Mouse (Mus musculus) heart, embryonic 16.5 days (tissue): ENCODE data around the gene Sdhc. TPM values are rescaled to one million over a fixed set of nuclear protein-coding genes. Genes with fewer than 3 reads are reported as not detected.

Source experiments
- ATAC-seq: fragments of 200-750 bp; cut with Nextera tagmentation; replicated peaks from 2 replicates; pipeline ENCODE4 v1.8.0; 2017; ENCODE audit warnings: moderate number of reproducible peaks; ENCODE audit not compliant: insufficient read depth, low FRiP score; ENCODE audit errors: extremely low read depth
- H3K27ac ChIP-seq: fragments of 300-500 bp; sonication (generic); 2 replicates; pipeline ENCODE4 v1.5.1; 2014; ENCODE audit warnings: mild to moderate bottlenecking, low read length, control low read depth, moderate library complexity
- H3K27me3 ChIP-seq: fragments of 300-500 bp; sonication (generic); 2 replicates; pipeline ENCODE4 v1.6.1; 2014; ENCODE audit warnings: low read length, mixed read lengths; ENCODE audit not compliant: control insufficient read depth, insufficient read depth
- H3K36me3 ChIP-seq: fragments of 300-500 bp; sonication (generic); 2 replicates; pipeline ENCODE4 v1.6.1; 2014; ENCODE audit not compliant: control insufficient read depth, insufficient read depth
- H3K4me1 ChIP-seq: fragments of 300-500 bp; sonication (generic); 2 replicates; pipeline ENCODE4 v1.6.1; 2014; ENCODE audit warnings: low read length, mixed read lengths; ENCODE audit not compliant: control insufficient read depth, insufficient read depth
- H3K4me2 ChIP-seq: fragments of 300-500 bp; sonication (generic); 2 replicates; pipeline ENCODE4 v1.6.1; 2014; ENCODE audit warnings: low read depth, mild to moderate bottlenecking, control low read depth, low read length
- H3K4me3 ChIP-seq: fragments of 300-500 bp; sonication (generic); 2 replicates; pipeline ENCODE4 v1.5.1; 2014; ENCODE audit warnings: mild to moderate bottlenecking, control low read depth, low read length
- H3K9ac ChIP-seq: fragments of 300-500 bp; sonication (generic); 2 replicates; pipeline ENCODE4 v1.6.1; 2014; ENCODE audit warnings: low read length, control low read depth
- H3K9me3 ChIP-seq: fragments of 300-500 bp; sonication (generic); replicated peaks from 2 replicates; pipeline ENCODE4 v1.6.1; 2016; ENCODE audit warnings: low read length; ENCODE audit not compliant: control insufficient read depth
- WGBS: fragments of 180-500 bp; shearing (Covaris S2); extraction: QIAGEN DNeasy Blood & Tissue Kit; methylation state at CpG from one replicate; pipeline ENCODE4 v1.1.7; 2014; 5-methylcytosine and 5-hydroxymethylcytosine counted together
- polyA plus RNA-seq: library from polyadenylated mRNA; unstranded; fragments of >200 nt; fragmentation: Nextera tagmentation; extraction: Ambion mirVana; gene quantifications from 2 replicates; pipeline ENCODE4 v1.2.1, GENCODE M21; 2015

Sdhc gene
- polyA plus RNA-seq, 1 experiment from 2014 or later = 622 TPM

GRCm38 (mm10) chr1:171122932-171123331 lies 27.5 kb downstream of the Sdhc start:
- H3K4me2 ChIP-seq = no peak overlapping the region
- no peak overlapping the region for H3K9ac ChIP-seq
- peaks cover 9% of the 10 kb centered on the region for H3K36me3 ChIP-seq
- 0 out of 2 replicates have a peak, but pooled peaks have one; percentile 51 for ATAC-seq
- H3K4me1 ChIP-seq = peaks cover 7% of the 10 kb centered on the region
- H3K27ac ChIP-seq = no peak overlapping the region
- H3K9me3 ChIP-seq = no peaks in the 10 kb centered on the region
- 31% methylated on average over 7 of the region's 7 CpGs for WGBS
- no peaks in the 10 kb centered on the region for H3K27me3 ChIP-seq
- no peak overlapping the region for H3K4me3 ChIP-seq

GRCm38 (mm10) chr1:171121839-171122238 lies 28.6 kb downstream of the Sdhc start:
- Histone ChIP-seq H3K9me3 (no peaks in the 10 kb centered on the region), H3K27ac (no peak overlapping the region), H3K4me3 (no peak overlapping the region), H3K9ac (no peak overlapping the region), H3K4me2 (no peak overlapping the region), H3K27me3 (no peaks in the 10 kb centered on the region), H3K36me3 (peaks cover 3% of the 10 kb centered on the region), H3K4me1 (peaks cover 7% of the 10 kb centered on the region)
- WGBS = 55% methylated on average over 5 of the region's 5 CpGs
- ATAC-seq = no peak

GRCm38 (mm10) chr1:171120893-171121292 lies 29.5 kb downstream of the Sdhc start:
- WGBS = 19% methylated on average over 3 of the region's 3 CpGs
- H3K27ac ChIP-seq = no peak overlapping the region
- ATAC-seq = no peak
- H3K4me2 ChIP-seq = no peak overlapping the region
- H3K9me3 ChIP-seq = no peaks in the 10 kb centered on the region
- no peaks in the 10 kb centered on the region for H3K36me3 ChIP-seq
- peaks cover 7% of the 10 kb centered on the region for H3K4me1 ChIP-seq
- H3K9ac ChIP-seq = no peak overlapping the region
- no peak overlapping the region for H3K4me3 ChIP-seq
- no peaks in the 10 kb centered on the region for H3K27me3 ChIP-seq

- no peak for ATAC-seq
- Histone ChIP-seq H3K4me1 (peaks cover 7% of the 10 kb centered on the region), H3K9me3 (no peaks in the 10 kb centered on the region), H3K27ac (no peak overlapping the region), H3K4me3 (no peak overlapping the region), H3K27me3 (no peaks in the 10 kb centered on the region), H3K4me2 (no peak overlapping the region), H3K9ac (no peak overlapping the region), H3K36me3 (no peaks in the 10 kb centered on the region)
- 88% methylated on average over 14 of the region's 14 CpGs for WGBS
Measured at GRCm38 (mm10) chr1:171119405-171119804, 31.0 kb downstream of the Sdhc start.

- H3K9me3 ChIP-seq = no peaks in the 10 kb centered on the region
- no peak overlapping the region for H3K27ac ChIP-seq
- no peak overlapping the region for H3K4me2 ChIP-seq
- no peak overlapping the region for H3K4me3 ChIP-seq
- H3K27me3 ChIP-seq = no peaks in the 10 kb centered on the region
- no peak for ATAC-seq
- no peaks in the 10 kb centered on the region for H3K36me3 ChIP-seq
- H3K4me1 ChIP-seq = peaks cover 7% of the 10 kb centered on the region
- whole genome bisulfite sequencing = 82% methylated on average over 5 of the region's 5 CpGs
- no peak overlapping the region for H3K9ac ChIP-seq
Measured at GRCm38 (mm10) chr1:171118996-171119395, 31.4 kb downstream of the Sdhc start.

GRCm38 (mm10) chr1:171118269-171118684 lies 32.1 kb downstream of the Sdhc start:
- H3K9ac ChIP-seq = no peak overlapping the region
- H3K36me3 ChIP-seq = no peaks in the 10 kb centered on the region
- no peaks in the 10 kb centered on the region for H3K9me3 ChIP-seq
- H3K4me2 ChIP-seq = no peak overlapping the region
- H3K4me3 ChIP-seq = no peak overlapping the region
- no peak overlapping the region for H3K27ac ChIP-seq
- no peaks in the 10 kb centered on the region for H3K27me3 ChIP-seq
- ATAC-seq = no peak
- 7% methylated on average over 4 of the region's 4 CpGs for WGBS
- peaks cover 10% of the 10 kb centered on the region for H3K4me1 ChIP-seq

GRCm38 (mm10) chr1:171116280-171116679 lies 34.1 kb downstream of the Sdhc start:
- ATAC-seq = no peak
- Histone ChIP-seq H3K27ac (no peak overlapping the region), H3K27me3 (no peaks in the 10 kb centered on the region), H3K4me3 (no peak overlapping the region), H3K9ac (no peak overlapping the region), H3K36me3 (no peaks in the 10 kb centered on the region), H3K9me3 (no peaks in the 10 kb centered on the region), H3K4me1 (peaks cover 13% of the 10 kb centered on the region), H3K4me2 (no peak overlapping the region)
- 44% methylated on average over 4 of the region's 4 CpGs for WGBS

- Histone ChIP-seq H3K9me3 (no peaks in the 10 kb centered on the region), H3K27ac (peak within 1 kb of the TSS; percentile 61), H3K4me2 (peak within 1 kb of the TSS; percentile 58), H3K4me3 (peak within 1 kb of the TSS; percentile 48), H3K36me3 (no peaks in the 10 kb centered on the region), H3K27me3 (no peaks in the 10 kb centered on the region), H3K4me1 (peaks cover 11% of the 10 kb centered on the region), H3K9ac (peak within 1 kb of the TSS; percentile 69)
- ATAC-seq = peak; percentile 24; the same call in 1 of the 2 replicates
- 1% methylated on average over 24 of the region's 24 CpGs for WGBS
Measured at GRCm38 (mm10) chr1:171113873-171114299, 36.5 kb downstream of the Sdhc start, which contains the start of gene Cfap126. Gene Cfap126 (plus strand): TSS chr1:171113918.

- Histone ChIP-seq H3K36me3 (no peaks in the 10 kb centered on the region), H3K4me1 (peaks cover 11% of the 10 kb centered on the region), H3K9me3 (no peaks in the 10 kb centered on the region), H3K27ac (no peak overlapping the region; the same call in 1 of the 2 replicates), H3K4me2 (peak overlapping the region; percentile 58), H3K4me3 (no peak overlapping the region), H3K27me3 (no peaks in the 10 kb centered on the region), H3K9ac (no peak overlapping the region; the same call in 1 of the 2 replicates)
- WGBS = 78% methylated on average over 4 of the region's 4 CpGs
- no peak for ATAC-seq
Measured at GRCm38 (mm10) chr1:171112986-171113385, 37.4 kb downstream of the Sdhc start.
